Mouse (Mus musculus): ENCODE measurements around the gene Oxtr. TPM values are rescaled to one million over a fixed set of nuclear protein-coding genes. Genes with fewer than 3 reads are reported as not detected.

Oxtr gene
- polyA plus RNA-seq, 1 experiment from 2014 or later = 0.65 TPM

- Histone ChIP-seq H3K9ac (ENCODE audit: low read length) (no peak overlapping the region), H3K36me3 (ENCODE audit: control insufficient read depth, insufficient read depth, low read length) (no peaks in the 10 kb centered on the region), H3K27me3 (ENCODE audit: control insufficient read depth, insufficient read depth, low read length) (peaks cover 8% of the 10 kb centered on the region), H3K27ac (replicated peaks) (no peak overlapping the region), H3K4me2 (replicated peaks; ENCODE audit: low read depth) (no peak overlapping the region), H3K4me1 (replicated peaks; ENCODE audit: control insufficient read depth, insufficient read depth) (peaks cover 3% of the 10 kb centered on the region; the same call in 1 of the 2 replicates), H3K4me3 (ENCODE audit: low read depth, low read length) (no peak overlapping the region), H3K9me3 (ENCODE audit: control insufficient read depth, low read length) (no peaks in the 10 kb centered on the region)
- TF ChIP-seq EP300 (optimal IDR thresholded peaks at IDR 0.05) (no peak), CTCF (IDR thresholded peaks at IDR 0.05; ENCODE audit: low read depth) (peak; percentile 82)
- no peak for ATAC-seq (ENCODE audit: low FRiP score, low TSS enrichment)
- peak; percentile 65 for DNase-seq (ENCODE audit: low spot score)
- WGBS = 4% methylated on average over 4 of the region's 4 CpGs
Observed at GRCm38 (mm10) chr6:112484316-112484715, 5.4 kb downstream of the Oxtr start.

GRCm38 (mm10) chr6:112479861-112480260, 9.9 kb downstream of the Oxtr start:
- Histone ChIP-seq H3K9me3 (ENCODE audit: control insufficient read depth, low read length) (no peaks in the 10 kb centered on the region), H3K27me3 (ENCODE audit: control insufficient read depth, insufficient read depth, low read length) (no peaks in the 10 kb centered on the region), H3K4me2 (replicated peaks; ENCODE audit: low read depth) (no peak overlapping the region), H3K4me1 (replicated peaks; ENCODE audit: control insufficient read depth, insufficient read depth) (no peaks in the 10 kb centered on the region), H3K27ac (replicated peaks) (no peak overlapping the region), H3K4me3 (ENCODE audit: low read depth, low read length) (no peak overlapping the region), H3K36me3 (ENCODE audit: control insufficient read depth, insufficient read depth, low read length) (no peaks in the 10 kb centered on the region), H3K9ac (ENCODE audit: low read length) (no peak overlapping the region)
- WGBS = 51% methylated on average over 13 of the region's 13 CpGs
- 0 out of 2 replicates have a peak, but pooled peaks have one; percentile 31 for ATAC-seq (ENCODE audit: low FRiP score, low TSS enrichment)
- no peak for TF ChIP-seq CTCF (IDR thresholded peaks at IDR 0.05; ENCODE audit: low read depth)
- no peak for TF ChIP-seq EP300 (optimal IDR thresholded peaks at IDR 0.05)
- no peak for DNase-seq (ENCODE audit: low spot score)

- ATAC-seq (ENCODE audit: low FRiP score, low TSS enrichment) (no peak), DNase-seq (ENCODE audit: low spot score) (no peak)
- WGBS = 72% methylated on average over 4 of the region's 4 CpGs
- no peaks in the 10 kb centered on the region for H3K4me1 ChIP-seq (replicated peaks; ENCODE audit: control insufficient read depth, insufficient read depth)
- no peaks in the 10 kb centered on the region for H3K36me3 ChIP-seq (ENCODE audit: control insufficient read depth, insufficient read depth, low read length)
- no peak overlapping the region for H3K4me3 ChIP-seq (ENCODE audit: low read depth, low read length)
- no peaks in the 10 kb centered on the region for H3K9me3 ChIP-seq (ENCODE audit: control insufficient read depth, low read length)
- H3K9ac ChIP-seq (ENCODE audit: low read length) = no peak overlapping the region
- TF ChIP-seq CTCF (IDR thresholded peaks at IDR 0.05; ENCODE audit: low read depth) = no peak
- H3K27me3 ChIP-seq (ENCODE audit: control insufficient read depth, insufficient read depth, low read length) = no peaks in the 10 kb centered on the region
- no peak overlapping the region for H3K27ac ChIP-seq (replicated peaks)
- no peak overlapping the region for H3K4me2 ChIP-seq (replicated peaks; ENCODE audit: low read depth)
Observed at GRCm38 (mm10) chr6:112471644-112472043, 18.1 kb downstream of the Oxtr start.

- Histone ChIP-seq H3K27me3 (ENCODE audit: control insufficient read depth, insufficient read depth, low read length) (no peaks in the 10 kb centered on the region), H3K4me2 (replicated peaks; ENCODE audit: low read depth) (no peak overlapping the region), H3K27ac (replicated peaks) (no peak overlapping the region), H3K9me3 (ENCODE audit: control insufficient read depth, low read length) (no peaks in the 10 kb centered on the region), H3K36me3 (ENCODE audit: control insufficient read depth, insufficient read depth, low read length) (no peaks in the 10 kb centered on the region), H3K4me3 (ENCODE audit: low read depth, low read length) (no peak overlapping the region), H3K4me1 (replicated peaks; ENCODE audit: control insufficient read depth, insufficient read depth) (no peaks in the 10 kb centered on the region), H3K9ac (ENCODE audit: low read length) (no peak overlapping the region)
- no peak for ATAC-seq (ENCODE audit: low FRiP score, low TSS enrichment)
- TF ChIP-seq CTCF (IDR thresholded peaks at IDR 0.05; ENCODE audit: low read depth) (no peak), EP300 (optimal IDR thresholded peaks at IDR 0.05) (no peak)
- DNase-seq (ENCODE audit: low spot score) = no peak
Observed at GRCm38 (mm10) chr6:112466001-112466400, 23.7 kb downstream of the Oxtr start.

GRCm38 (mm10) chr6:112465441-112465840, 24.3 kb downstream of the Oxtr start:
- no peak overlapping the region for H3K4me2 ChIP-seq (replicated peaks; ENCODE audit: low read depth)
- H3K9ac ChIP-seq (ENCODE audit: low read length) = no peak overlapping the region
- ATAC-seq (ENCODE audit: low FRiP score, low TSS enrichment) (no peak), DNase-seq (ENCODE audit: low spot score) (no peak)
- TF ChIP-seq EP300 (optimal IDR thresholded peaks at IDR 0.05) (no peak), CTCF (IDR thresholded peaks at IDR 0.05; ENCODE audit: low read depth) (no peak)
- 73% methylated on average over 3 of the region's 3 CpGs for WGBS
- H3K4me1 ChIP-seq (replicated peaks; ENCODE audit: control insufficient read depth, insufficient read depth) = no peaks in the 10 kb centered on the region
- no peak overlapping the region for H3K27ac ChIP-seq (replicated peaks)
- no peaks in the 10 kb centered on the region for H3K36me3 ChIP-seq (ENCODE audit: control insufficient read depth, insufficient read depth, low read length)
- no peak overlapping the region for H3K4me3 ChIP-seq (ENCODE audit: low read depth, low read length)
- H3K9me3 ChIP-seq (ENCODE audit: control insufficient read depth, low read length) = no peaks in the 10 kb centered on the region
- H3K27me3 ChIP-seq (ENCODE audit: control insufficient read depth, insufficient read depth, low read length) = no peaks in the 10 kb centered on the region

- Histone ChIP-seq H3K27ac (replicated peaks) (no peak overlapping the region), H3K4me3 (ENCODE audit: low read depth, low read length) (no peak overlapping the region), H3K9ac (ENCODE audit: low read length) (no peak overlapping the region), H3K27me3 (ENCODE audit: control insufficient read depth, insufficient read depth, low read length) (no peaks in the 10 kb centered on the region), H3K9me3 (ENCODE audit: control insufficient read depth, low read length) (no peaks in the 10 kb centered on the region), H3K4me1 (replicated peaks; ENCODE audit: control insufficient read depth, insufficient read depth) (no peaks in the 10 kb centered on the region), H3K4me2 (replicated peaks; ENCODE audit: low read depth) (no peak overlapping the region), H3K36me3 (ENCODE audit: control insufficient read depth, insufficient read depth, low read length) (no peaks in the 10 kb centered on the region)
- ATAC-seq (ENCODE audit: low FRiP score, low TSS enrichment) (no peak), DNase-seq (ENCODE audit: low spot score) (no peak)
- no peak for TF ChIP-seq CTCF (IDR thresholded peaks at IDR 0.05; ENCODE audit: low read depth)
- no peak for TF ChIP-seq EP300 (optimal IDR thresholded peaks at IDR 0.05)
- 77% methylated on average over 6 of the region's 6 CpGs for WGBS
Observed at GRCm38 (mm10) chr6:112463331-112463730, 26.4 kb downstream of the Oxtr start.
